Mouse (Mus musculus) lung, adult 2 months (tissue): Measurements from ENCODE around the gene Espl1.

Experiments
- CTCF ChIP-seq: fragments of 200-500 bp; IDR thresholded peaks from 2 replicates; pipeline ENCODE4 v1.5.1; 2011; ENCODE audit warnings: mild to moderate bottlenecking, low read length, control low read depth; ENCODE audit not compliant: insufficient read depth
- POLR2A ChIP-seq: fragments of 200-500 bp; IDR thresholded peaks from 2 replicates; pipeline ENCODE4 v1.6.1; 2011; ENCODE audit warnings: low read depth, mild to moderate bottlenecking, control low read depth, low read length, borderline replicate concordance; ENCODE audit errors: extremely low read depth

- TF ChIP-seq POLR2A (no peak), CTCF (no peak)
These were observed 17.4 kb upstream of the Espl1 start for GRCm38 (mm10) chr15:102278726-102279091.
